Mouse (Mus musculus): ENCODE measurements around the gene Parp14. TPM values are rescaled to one million over a fixed set of nuclear protein-coding genes. Genes with fewer than 3 reads are reported as not detected.

Gene Parp14
- total and polyA plus RNA-seq, 3 experiments: 1.2 to 1.5 TPM; not detected in 1

- H3K36me3 ChIP-seq (ENCODE audit: control insufficient read depth in 1 of 2, insufficient read depth in 2 of 2, low read length in 2 of 2): peaks cover 0 to 17% of the 10 kb centered on the region in 2 experiments; a peak in 2 of 4 replicates
- H3K79me2 ChIP-seq (ENCODE audit: control insufficient read depth, insufficient read depth, low read length, poor library complexity): peaks cover 2% of the 10 kb centered on the region; the same call in 1 of the 2 replicates
- no peak overlapping the region for H3K4me3 ChIP-seq (ENCODE audit: control insufficient read depth in 1 of 2, insufficient read depth in 1 of 2, low read depth in 2 of 2, low read length in 2 of 2)
- no peaks in the 10 kb centered on the region for H3K27me3 ChIP-seq (ENCODE audit: control insufficient read depth in 1 of 2, insufficient read depth in 2 of 2, low read length in 2 of 2)
- TF ChIP-seq ZKSCAN1 (IDR thresholded peaks at IDR 0.05; ENCODE audit: low read depth, low read length) (no peak), UBTF (IDR thresholded peaks at IDR 0.05; ENCODE audit: borderline replicate concordance, insufficient read depth, low read depth, low read length) (no peak), ETS1 (IDR thresholded peaks at IDR 0.05; ENCODE audit: low read depth, low read length) (no peak), CTCF (IDR thresholded peaks at IDR 0.05 in 2 of 3, conservative IDR thresholded peaks at IDR 0.05 in 1 of 3; ENCODE audit: control insufficient read depth in 1 of 3, insufficient read depth in 1 of 3, low read depth in 2 of 3, low read length in 3 of 3, poor library complexity in 1 of 3, severe bottlenecking in 1 of 3) (no peak), EP300 (IDR thresholded peaks at IDR 0.05; ENCODE audit: low read depth in 1 of 2, low read length in 2 of 2) (no peak), POLR2A (IDR thresholded peaks at IDR 0.05; ENCODE audit: control insufficient read depth in 1 of 2, insufficient read depth in 1 of 2, low read depth in 1 of 2, low read length in 2 of 2, poor library complexity in 1 of 2) (no peak), MYC (IDR thresholded peaks at IDR 0.05; ENCODE audit: low read depth, low read length) (no peak), TAL1 (IDR thresholded peaks at IDR 0.05; ENCODE audit: low read length) (no peak)
- H3K9me3 ChIP-seq (replicated peaks; ENCODE audit: insufficient read depth, low read length): no peaks in the 10 kb centered on the region
- H3K9ac ChIP-seq (ENCODE audit: control insufficient read depth, low read depth, low read length, poor library complexity, severe bottlenecking): no peak overlapping the region
- H3K27ac ChIP-seq (ENCODE audit: control insufficient read depth, low read depth, low read length): no peak overlapping the region
- peaks cover 0 to 11% of the 10 kb centered on the region in 2 experiments; a peak in 3 of 4 replicates for H3K4me1 ChIP-seq (ENCODE audit: control insufficient read depth in 1 of 2, insufficient read depth in 2 of 2, low read length in 2 of 2)
- no peak for DNase-seq (ENCODE audit: low read depth, low spot score)
Observed at GRCm38 (mm10) chr16:35787568-35788189, 83.7 kb downstream of the Parp14 start.

- Histone ChIP-seq H3K27me3 (ENCODE audit: control insufficient read depth in 1 of 2, insufficient read depth in 2 of 2, low read length in 2 of 2) (no peaks in the 10 kb centered on the region), H3K36me3 (ENCODE audit: control insufficient read depth in 1 of 2, insufficient read depth in 2 of 2, low read length in 2 of 2) (peaks cover 0 to 17% of the 10 kb centered on the region in 2 experiments; a peak in 2 of 4 replicates), H3K4me1 (ENCODE audit: control insufficient read depth in 1 of 2, insufficient read depth in 2 of 2, low read length in 2 of 2) (peaks cover 0 to 11% of the 10 kb centered on the region in 2 experiments; a peak in 3 of 4 replicates), H3K79me2 (ENCODE audit: control insufficient read depth, insufficient read depth, low read length, poor library complexity) (peaks cover 2% of the 10 kb centered on the region; the same call in 1 of the 2 replicates), H3K27ac (ENCODE audit: control insufficient read depth, low read depth, low read length) (no peak overlapping the region), H3K4me3 (ENCODE audit: control insufficient read depth in 1 of 2, insufficient read depth in 1 of 2, low read depth in 2 of 2, low read length in 2 of 2) (no peak overlapping the region), H3K9ac (ENCODE audit: control insufficient read depth, low read depth, low read length, poor library complexity, severe bottlenecking) (no peak overlapping the region), H3K9me3 (replicated peaks; ENCODE audit: insufficient read depth, low read length) (no peaks in the 10 kb centered on the region)
- TF ChIP-seq MAFK (IDR thresholded peaks at IDR 0.05; ENCODE audit: borderline replicate concordance, low read depth, low read length) (no peak), CHD2 (IDR thresholded peaks at IDR 0.05; ENCODE audit: low read length) (no peak), KAT2A (conservative IDR thresholded peaks at IDR 0.05; ENCODE audit: low read depth, low read length) (no peak), MAZ (IDR thresholded peaks at IDR 0.05; ENCODE audit: low read depth, low read length) (no peak)
- DNase-seq (ENCODE audit: low read depth, low spot score): no peak
Observed at GRCm38 (mm10) chr16:35787163-35787562, 84.2 kb downstream of the Parp14 start.

- no peaks in the 10 kb centered on the region for H3K9me3 ChIP-seq (replicated peaks; ENCODE audit: insufficient read depth, low read length)
- peak; percentile 84 for DNase-seq (ENCODE audit: low read depth, low spot score)
- peaks cover 0 to 17% of the 10 kb centered on the region in 2 experiments; a peak in 2 of 4 replicates for H3K36me3 ChIP-seq (ENCODE audit: control insufficient read depth in 1 of 2, insufficient read depth in 2 of 2, low read length in 2 of 2)
- H3K27me3 ChIP-seq (ENCODE audit: control insufficient read depth in 1 of 2, insufficient read depth in 2 of 2, low read length in 2 of 2): no peaks in the 10 kb centered on the region
- peaks cover 2% of the 10 kb centered on the region; the same call in 1 of the 2 replicates for H3K79me2 ChIP-seq (ENCODE audit: control insufficient read depth, insufficient read depth, low read length, poor library complexity)
- no peak overlapping the region for H3K9ac ChIP-seq (ENCODE audit: control insufficient read depth, low read depth, low read length, poor library complexity, severe bottlenecking)
- peaks cover 0 to 11% of the 10 kb centered on the region in 2 experiments; a peak in 3 of 4 replicates for H3K4me1 ChIP-seq (ENCODE audit: control insufficient read depth in 1 of 2, insufficient read depth in 2 of 2, low read length in 2 of 2)
- peak overlapping the region; percentile 22; the same call in 1 of the 2 replicates for H3K27ac ChIP-seq (ENCODE audit: control insufficient read depth, low read depth, low read length)
- no peak overlapping the region for H3K4me3 ChIP-seq (ENCODE audit: control insufficient read depth in 1 of 2, insufficient read depth in 1 of 2, low read depth in 2 of 2, low read length in 2 of 2)
- no peak for TF ChIP-seq TBP (IDR thresholded peaks at IDR 0.05; ENCODE audit: low read depth, low read length)
- TF ChIP-seq POLR2AphosphoS5 (IDR thresholded peaks at IDR 0.05; ENCODE audit: borderline replicate concordance, low read depth, low read length): no peak
- TF ChIP-seq RCOR1 (IDR thresholded peaks at IDR 0.05; ENCODE audit: low read depth, low read length): peak; percentile 22; the same call in 1 of the 2 replicates
- TF ChIP-seq CTCF (IDR thresholded peaks at IDR 0.05 in 2 of 3, conservative IDR thresholded peaks at IDR 0.05 in 1 of 3; ENCODE audit: control insufficient read depth in 1 of 3, insufficient read depth in 1 of 3, low read depth in 2 of 3, low read length in 3 of 3, poor library complexity in 1 of 3, severe bottlenecking in 1 of 3): no peak
- TF ChIP-seq SIN3A (IDR thresholded peaks at IDR 0.05; ENCODE audit: low read length): 0 out of 2 replicates have a peak, but pooled peaks have one; percentile 36
- no peak for TF ChIP-seq ZMIZ1 (IDR thresholded peaks at IDR 0.05; ENCODE audit: low read depth, low read length)
- no peak for TF ChIP-seq MAFK (IDR thresholded peaks at IDR 0.05; ENCODE audit: borderline replicate concordance, low read depth, low read length)
- peak in 1 of 2 experiments; percentile 68; a peak in 2 of 4 replicates for TF ChIP-seq USF2 (IDR thresholded peaks at IDR 0.05; ENCODE audit: borderline replicate concordance in 1 of 2, insufficient read depth in 1 of 2, low read depth in 1 of 2, low read length in 2 of 2)
- TF ChIP-seq RAD21 (IDR thresholded peaks at IDR 0.05; ENCODE audit: low read depth, low read length): no peak
- peak; percentile 81 for TF ChIP-seq MAX (IDR thresholded peaks at IDR 0.05; ENCODE audit: low read length)
- no peak for TF ChIP-seq JUND (IDR thresholded peaks at IDR 0.05; ENCODE audit: low read depth, low read length)
- no peak for TF ChIP-seq ZC3H11A (IDR thresholded peaks at IDR 0.05; ENCODE audit: low read depth, low read length)
- TF ChIP-seq CHD2 (IDR thresholded peaks at IDR 0.05; ENCODE audit: low read length): no peak
Observed at GRCm38 (mm10) chr16:35784134-35784725, 87.1 kb downstream of the Parp14 start.

Data from MEL (cell line).